Mouse (Mus musculus) myocyte (in vitro differentiated cells): ENCODE measurements around the gene Mindy4.

Source experiments
- CEBPB ChIP-seq: IDR thresholded peaks from 2 replicates; pipeline ENCODE4 v1.6.1; 2011; ENCODE audit warnings: mild to moderate bottlenecking, moderate library complexity; ENCODE audit not compliant: poor library complexity, insufficient read depth, severe bottlenecking
- E2F4 ChIP-seq: IDR thresholded peaks from one replicate; pipeline ENCODE4 v1.6.1; 2011; ENCODE audit warnings: mild to moderate bottlenecking, control low read depth, moderate library complexity; ENCODE audit not compliant: insufficient read depth
- MAX ChIP-seq: IDR thresholded peaks from one replicate; pipeline ENCODE4 v1.6.1; 2011; ENCODE audit warnings: low read depth, mild to moderate bottlenecking, control low read depth
- MYOD1 ChIP-seq, 3 experiments: IDR thresholded peaks; one replicate each; pipeline ENCODE4 v1.6.1; 2011; ENCODE audit warnings: control low read depth in 2 of 3, low read depth in 2 of 3, mild to moderate bottlenecking in 2 of 3, moderate library complexity in 1 of 3; ENCODE audit not compliant: insufficient read length in 2 of 3, control insufficient read depth in 1 of 3
- MYOG ChIP-seq, 3 experiments: IDR thresholded peaks; one replicate each; pipeline ENCODE4 v1.6.1; 2011; ENCODE audit warnings: control low read depth in 2 of 3, low read depth in 2 of 3, mild to moderate bottlenecking in 2 of 3; ENCODE audit not compliant: insufficient read length in 2 of 3, control insufficient read depth in 1 of 3, insufficient read depth in 1 of 3
- POLR2A ChIP-seq: IDR thresholded peaks from one replicate; pipeline ENCODE4 v1.6.1; 2011; ENCODE audit warnings: low read depth, mild to moderate bottlenecking, control low read depth, moderate library complexity; ENCODE audit not compliant: insufficient read length
- REST ChIP-seq: IDR thresholded peaks from one replicate; pipeline ENCODE4 v1.6.1; 2011; ENCODE audit warnings: mild to moderate bottlenecking, control low read depth, moderate library complexity; ENCODE audit not compliant: insufficient read depth, insufficient read length
- SRF ChIP-seq: IDR thresholded peaks from one replicate; pipeline ENCODE4 v1.6.1; 2011; ENCODE audit warnings: low read depth; ENCODE audit not compliant: control insufficient read depth, insufficient read length
- TCF12 ChIP-seq: IDR thresholded peaks from one replicate; pipeline ENCODE4 v1.6.1; 2011; ENCODE audit warnings: mild to moderate bottlenecking, control low read depth; ENCODE audit not compliant: poor library complexity, insufficient read depth, severe bottlenecking
- TCF3 ChIP-seq: IDR thresholded peaks from one replicate; pipeline ENCODE4 v1.6.1; 2011; ENCODE audit warnings: low read depth, control low read depth; ENCODE audit not compliant: insufficient read length
- USF1 ChIP-seq: IDR thresholded peaks from one replicate; pipeline ENCODE4 v1.6.1; 2011; ENCODE audit warnings: low read depth, mild to moderate bottlenecking, control low read depth, moderate library complexity

GRCm38 (mm10) chr6:55249263-55249662, 46.1 kb downstream of the Mindy4 start:
- no peak for TF ChIP-seq MAX
- TF ChIP-seq POLR2A, result no peak
- TF ChIP-seq E2F4, result no peak
- no peak for TF ChIP-seq MYOD1 (IDR thresholded peaks at IDR 0.05; ENCODE audit: control insufficient read depth in 1 of 3, insufficient read length in 2 of 3, low read depth in 2 of 3)
- no peak for TF ChIP-seq USF1
- TF ChIP-seq CEBPB, result no peak
- no peak for TF ChIP-seq MYOG (IDR thresholded peaks at IDR 0.05; ENCODE audit: control insufficient read depth in 1 of 3, insufficient read depth in 1 of 3, insufficient read length in 2 of 3, low read depth in 2 of 3)
- no peak for TF ChIP-seq SRF
- no peak for TF ChIP-seq TCF3
- no peak for TF ChIP-seq TCF12
- TF ChIP-seq REST, result no peak
